Mouse (Mus musculus) MEL (cell line): Measurements from ENCODE around the gene Cenpi.

Experiments
- CTCF ChIP-seq, 3 experiments: IDR thresholded peaks in 2 of 3; conservative IDR thresholded peaks in 1 of 3; 2 replicates each; pipeline ENCODE4 v1.5.1; 2011 to 2012; ENCODE audit warnings: low read length in 3 of 3, low read depth in 2 of 3, mild to moderate bottlenecking in 2 of 3, improper control_type of control experiment in 1 of 3, inconsistent platforms in 1 of 3, mixed read lengths in 1 of 3, moderate library complexity in 1 of 3; ENCODE audit not compliant: control insufficient read depth in 1 of 3, insufficient read depth in 1 of 3, poor library complexity in 1 of 3, severe bottlenecking in 1 of 3
- E2F4 ChIP-seq: IDR thresholded peaks from 2 replicates; pipeline ENCODE4 v1.6.1; 2011; ENCODE audit warnings: low read depth, low read length, improper control_type of control experiment, borderline replicate concordance
- ELF1 ChIP-seq: IDR thresholded peaks from 2 replicates; pipeline ENCODE4 v1.6.1; 2014; ENCODE audit warnings: low read depth, mild to moderate bottlenecking, inconsistent platforms, low read length, improper control_type of control experiment, moderate library complexity

DNA sequence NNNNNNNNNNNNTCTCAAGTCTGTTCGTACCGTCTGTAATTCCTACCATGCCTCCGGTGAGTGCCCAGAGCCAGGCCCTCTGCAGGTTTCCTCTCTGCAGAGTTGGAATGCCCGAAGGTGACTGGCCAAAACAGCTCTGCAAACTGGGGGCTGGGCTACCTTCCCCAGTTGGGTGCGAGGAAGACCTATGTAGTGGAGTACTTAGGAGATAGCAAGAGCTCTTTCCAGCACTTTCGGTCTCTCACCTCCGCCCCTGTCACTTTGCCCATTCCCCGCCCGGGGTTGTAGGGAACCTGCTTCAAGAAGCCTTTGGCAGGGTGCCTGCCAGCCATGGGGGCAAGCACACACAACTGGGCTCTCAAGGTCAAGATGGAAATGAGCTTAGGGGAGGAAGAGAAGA, 11.6 kb upstream of the Cenpi start:
- TF ChIP-seq CTCF (IDR thresholded peaks at IDR 0.05 in 2 of 3, conservative IDR thresholded peaks at IDR 0.05 in 1 of 3; ENCODE audit: control insufficient read depth in 1 of 3, insufficient read depth in 1 of 3, low read depth in 2 of 3, low read length in 3 of 3, poor library complexity in 1 of 3, severe bottlenecking in 1 of 3) (no peak), E2F4 (no peak), ELF1 (no peak)
